Mouse (Mus musculus) limb, embryonic 11.5 days (tissue): ENCODE measurements around the gene Ptprk. TPM values are rescaled to one million over a fixed set of nuclear protein-coding genes. Genes with fewer than 3 reads are reported as not detected.

Experiments
- ATAC-seq: fragments of 200-750 bp; cut with Nextera tagmentation; 2 replicates; pipeline ENCODE4 v1.8.0; 2017; ENCODE audit warnings: low read depth; ENCODE audit not compliant: insufficient number of reproducible peaks, low FRiP score, low TSS enrichment
- DNase-seq: peaks from one replicate; pipeline ENCODE4 v3.0.0-alpha.2; 2015; ENCODE audit warnings: low spot score
- H3K27ac ChIP-seq: fragments of 300-500 bp; sonication (generic); replicated peaks from 2 replicates; pipeline ENCODE4 v1.5.1; 2014; ENCODE audit warnings: low read depth, mild to moderate bottlenecking, low read length
- H3K27me3 ChIP-seq: fragments of 300-500 bp; sonication (generic); 2 replicates; pipeline ENCODE4 v1.6.1; 2014; ENCODE audit warnings: mild to moderate bottlenecking, low read length, mixed read lengths; ENCODE audit not compliant: control insufficient read depth, insufficient read depth
- H3K36me3 ChIP-seq: fragments of 300-500 bp; sonication (generic); 2 replicates; pipeline ENCODE4 v1.6.1; 2014; ENCODE audit warnings: mild to moderate bottlenecking, low read length, moderate library complexity, mixed read lengths; ENCODE audit not compliant: control insufficient read depth, insufficient read depth
- H3K4me1 ChIP-seq: fragments of 300-500 bp; sonication (generic); 2 replicates; pipeline ENCODE4 v1.6.1; 2014; ENCODE audit warnings: low read length, mixed read lengths; ENCODE audit not compliant: control insufficient read depth, insufficient read depth
- H3K4me2 ChIP-seq: fragments of 300-500 bp; sonication (generic); 2 replicates; pipeline ENCODE4 v1.6.1; 2014; ENCODE audit warnings: low read depth, mild to moderate bottlenecking, moderate library complexity; ENCODE audit not compliant: severe bottlenecking
- H3K4me3 ChIP-seq: fragments of 300-500 bp; sonication (generic); 2 replicates; pipeline ENCODE4 v1.5.1; 2014; ENCODE audit warnings: low read depth, low read length
- H3K9ac ChIP-seq: fragments of 300-500 bp; sonication (generic); 2 replicates; pipeline ENCODE4 v1.6.1; 2014; ENCODE audit warnings: mild to moderate bottlenecking, low read length
- H3K9me3 ChIP-seq: fragments of 300-500 bp; sonication (generic); 2 replicates; pipeline ENCODE4 v1.6.1; 2016; ENCODE audit warnings: low read length; ENCODE audit not compliant: control insufficient read depth
- WGBS: fragments of 180-500 bp; shearing (Covaris S2); extraction: QIAGEN DNeasy Blood & Tissue Kit; methylation state at CpG from one replicate; pipeline ENCODE4 v1.1.7; 2014; 5-methylcytosine and 5-hydroxymethylcytosine counted together
- polyA plus RNA-seq: library from polyadenylated mRNA; unstranded; fragments of >200 nt; fragmentation: Nextera tagmentation; extraction: Ambion mirVana; gene quantifications from 2 replicates; pipeline ENCODE4 v1.2.1, GENCODE M21; 2014

The Ptprk gene
- polyA plus RNA-seq, 1 experiment from 2014 or later: 38.4 TPM

- H3K27me3 ChIP-seq: no peaks in the 10 kb centered on the region
- no peak overlapping the region for H3K4me2 ChIP-seq
- no peaks in the 10 kb centered on the region for H3K4me1 ChIP-seq
- WGBS: 40% methylated on average over 7 of the region's 7 CpGs
- H3K4me3 ChIP-seq: no peak overlapping the region
- no peak overlapping the region for H3K9ac ChIP-seq
- H3K36me3 ChIP-seq: no peaks in the 10 kb centered on the region
- no peak for ATAC-seq
- no peak overlapping the region for H3K27ac ChIP-seq
- no peaks in the 10 kb centered on the region for H3K9me3 ChIP-seq
- DNase-seq: no peak
These were observed 418.7 kb downstream of the Ptprk start for GRCm38 (mm10) chr10:28493271-28493861.

DNA sequence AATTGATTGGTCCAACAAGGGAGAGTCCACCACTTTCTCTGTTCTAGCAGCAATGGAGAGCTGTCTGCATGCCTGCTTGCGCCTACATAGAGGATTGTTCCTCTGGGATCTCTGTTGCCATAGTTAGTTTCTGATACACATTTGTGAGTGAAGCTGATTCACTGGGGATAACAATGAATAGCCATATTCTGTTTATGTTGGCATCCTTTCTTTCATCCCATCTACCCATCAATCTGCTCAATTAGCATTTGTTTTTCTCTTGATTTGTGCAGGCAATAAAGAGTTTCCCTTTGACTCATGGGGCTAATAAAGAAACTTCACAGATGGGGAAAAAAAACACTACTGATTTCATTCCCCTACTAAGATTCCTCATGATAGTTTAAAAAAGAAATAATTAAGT is 423.2 kb downstream of the Ptprk start:
- no peak overlapping the region for H3K27ac ChIP-seq
- no peak overlapping the region for H3K4me3 ChIP-seq
- DNase-seq: no peak
- H3K9me3 ChIP-seq: no peaks in the 10 kb centered on the region
- no peaks in the 10 kb centered on the region for H3K36me3 ChIP-seq
- no peak for ATAC-seq
- no peaks in the 10 kb centered on the region for H3K27me3 ChIP-seq
- no peaks in the 10 kb centered on the region for H3K4me1 ChIP-seq
- no peak overlapping the region for H3K9ac ChIP-seq
- no peak overlapping the region for H3K4me2 ChIP-seq
- 98% methylated on average over 1 of the region's 1 CpGs for WGBS

DNA sequence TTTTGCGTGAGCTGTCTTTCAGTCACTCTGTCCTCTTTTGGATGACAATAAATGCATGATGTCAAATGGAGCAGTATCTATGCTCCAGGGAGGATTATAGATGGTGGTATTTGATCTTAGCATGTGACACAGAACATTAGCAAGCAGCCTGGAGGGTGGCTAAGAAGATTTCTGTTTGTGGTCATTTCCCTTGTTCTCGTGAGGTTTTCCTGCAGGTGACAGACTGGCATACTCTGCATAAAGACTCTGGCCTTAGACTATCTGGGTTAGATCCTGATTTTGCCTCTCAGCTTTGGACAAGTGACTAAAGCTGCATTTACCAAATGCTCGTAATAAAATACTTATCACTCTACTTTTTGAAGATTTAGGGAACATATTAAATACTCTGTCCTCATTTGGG is 423.9 kb downstream of the Ptprk start:
- no peak overlapping the region for H3K4me3 ChIP-seq
- H3K36me3 ChIP-seq: no peaks in the 10 kb centered on the region
- H3K4me2 ChIP-seq: no peak overlapping the region
- DNase-seq (no peak), ATAC-seq (no peak)
- H3K9me3 ChIP-seq: no peaks in the 10 kb centered on the region
- H3K27me3 ChIP-seq: no peaks in the 10 kb centered on the region
- no peak overlapping the region for H3K9ac ChIP-seq
- no peaks in the 10 kb centered on the region for H3K4me1 ChIP-seq
- 89% methylated on average over 3 of the region's 3 CpGs for WGBS
- H3K27ac ChIP-seq: no peak overlapping the region

GRCm38 (mm10) chr10:28513601-28514000 is 439.0 kb downstream of the Ptprk start:
- H3K27ac ChIP-seq: no peak overlapping the region
- DNase-seq (no peak), ATAC-seq (no peak)
- H3K9me3 ChIP-seq: no peaks in the 10 kb centered on the region
- H3K4me3 ChIP-seq: no peak overlapping the region
- no peaks in the 10 kb centered on the region for H3K4me1 ChIP-seq
- no peaks in the 10 kb centered on the region for H3K27me3 ChIP-seq
- WGBS: 82% methylated on average over 2 of the region's 2 CpGs
- no peak overlapping the region for H3K4me2 ChIP-seq
- H3K9ac ChIP-seq: no peak overlapping the region
- no peaks in the 10 kb centered on the region for H3K36me3 ChIP-seq

- Histone ChIP-seq H3K4me1 (no peaks in the 10 kb centered on the region), H3K4me2 (no peak overlapping the region), H3K9ac (no peak overlapping the region), H3K27me3 (no peaks in the 10 kb centered on the region), H3K27ac (no peak overlapping the region), H3K36me3 (no peaks in the 10 kb centered on the region), H3K4me3 (no peak overlapping the region), H3K9me3 (no peaks in the 10 kb centered on the region)
- ATAC-seq (no peak), DNase-seq (no peak)
- 92% methylated on average over 5 of the region's 5 CpGs for WGBS
These were observed 441.5 kb downstream of the Ptprk start for GRCm38 (mm10) chr10:28516147-28516546.

GRCm38 (mm10) chr10:28518297-28518696 is 443.7 kb downstream of the Ptprk start:
- Histone ChIP-seq H3K36me3 (no peaks in the 10 kb centered on the region), H3K27me3 (no peaks in the 10 kb centered on the region), H3K9me3 (no peaks in the 10 kb centered on the region), H3K4me2 (no peak overlapping the region), H3K4me1 (no peaks in the 10 kb centered on the region), H3K9ac (no peak overlapping the region), H3K4me3 (no peak overlapping the region), H3K27ac (no peak overlapping the region)
- DNase-seq: peak; percentile 21
- no peak for ATAC-seq
- WGBS: 72% methylated on average over 3 of the region's 3 CpGs

GRCm38 (mm10) chr10:28519861-28520260 is 445.2 kb downstream of the Ptprk start:
- H3K27ac ChIP-seq: no peak overlapping the region
- no peaks in the 10 kb centered on the region for H3K4me1 ChIP-seq
- no peak overlapping the region for H3K4me3 ChIP-seq
- DNase-seq (no peak), ATAC-seq (no peak)
- H3K9ac ChIP-seq: no peak overlapping the region
- 54% methylated on average over 1 of the region's 1 CpGs for WGBS
- H3K27me3 ChIP-seq: no peaks in the 10 kb centered on the region
- H3K4me2 ChIP-seq: no peak overlapping the region
- no peaks in the 10 kb centered on the region for H3K9me3 ChIP-seq
- H3K36me3 ChIP-seq: no peaks in the 10 kb centered on the region

- no peak overlapping the region for H3K9ac ChIP-seq
- ATAC-seq (no peak), DNase-seq (no peak)
- H3K4me3 ChIP-seq: no peak overlapping the region
- no peak overlapping the region for H3K4me2 ChIP-seq
- H3K4me1 ChIP-seq: no peaks in the 10 kb centered on the region
- H3K36me3 ChIP-seq: no peaks in the 10 kb centered on the region
- no peaks in the 10 kb centered on the region for H3K27me3 ChIP-seq
- H3K27ac ChIP-seq: no peak overlapping the region
- WGBS: 93% methylated on average over 14 of the region's 14 CpGs
- no peaks in the 10 kb centered on the region for H3K9me3 ChIP-seq
These were observed 449.5 kb downstream of the Ptprk start for GRCm38 (mm10) chr10:28523992-28524735.
